In genomic region chr10:61905308-61905707, GRCm38 (mm10) we compare ENCODE assay signal across 10 mouse cellular contexts.
DNase-seq lines count a peak whose midpoint lies in the region; ATAC-seq and TF ChIP-seq lines count a peak whose summit lies in the region.
"Had no signal": no experiment of that assay in that cellular context is flagged by ENCODE, and none has a peak within 500 bp of the region (broad histone marks: within the 10 kb centered on the region; RNA-seq: fewer than 3 reads in every experiment).

No protein-coding gene starts in this region.

- H3K4me3 ChIP-seq in kidney, adult 2 months (ENCODE audit: insufficient read depth, low read depth, low read length): no peak overlapping the region
- no peak overlapping the region for H3K4me3 ChIP-seq in embryonic facial prominence, embryonic 15.5 days (replicated peaks)
- H3K4me3 ChIP-seq in limb, embryonic 10.5 days: no peak overlapping the region
- H3K4me3 ChIP-seq in stomach, embryonic 15.5 days (replicated peaks): no peak overlapping the region
- no peak overlapping the region for H3K4me3 ChIP-seq in hindbrain, embryonic 14.5 days (replicated peaks; ENCODE audit: low read length)
- H3K4me3 ChIP-seq: erythroblast, embryonic 14.5 days; gastrocnemius, adult 2 months had no signal

- H3K4me2 ChIP-seq in embryonic facial prominence, embryonic 15.5 days (replicated peaks): no peak overlapping the region
- no peak overlapping the region for H3K4me2 ChIP-seq in stomach, embryonic 15.5 days
- H3K4me2 ChIP-seq in hindbrain, embryonic 14.5 days (replicated peaks): no peak overlapping the region

- no peak for TF ChIP-seq POLR2A in kidney, adult 2 months (IDR thresholded peaks at IDR 0.05; ENCODE audit: low read depth, low read length)

- H3K4me1 ChIP-seq in kidney, adult 2 months (ENCODE audit: control insufficient read depth, insufficient read depth, low read length): no peaks in the 10 kb centered on the region
- peaks cover 14% of the 10 kb centered on the region for H3K4me1 ChIP-seq in embryonic facial prominence, embryonic 15.5 days
- peaks cover 34% of the 10 kb centered on the region for H3K4me1 ChIP-seq in limb, embryonic 10.5 days
- H3K4me1 ChIP-seq in stomach, embryonic 15.5 days: peaks cover 10% of the 10 kb centered on the region
- H3K4me1 ChIP-seq in hindbrain, embryonic 14.5 days (replicated peaks; ENCODE audit: control insufficient read depth, insufficient read depth, low read length): no peaks in the 10 kb centered on the region

- no peak for ATAC-seq in embryonic facial prominence, embryonic 15.5 days (ENCODE audit: insufficient number of reproducible peaks, low FRiP score, low TSS enrichment, low read depth)
- ATAC-seq in stomach, embryonic 15.5 days (ENCODE audit: insufficient read depth, low FRiP score, low read depth): no peak; the same call in 1 of the 2 replicates
- no peak for ATAC-seq in hindbrain, embryonic 14.5 days (ENCODE audit: low FRiP score)

- TF ChIP-seq CTCF in kidney, adult 2 months (conservative IDR thresholded peaks at IDR 0.05; ENCODE audit: insufficient read depth, insufficient read length, low read depth, low read length): no peak

- no peaks in the 10 kb centered on the region for H3K9me3 ChIP-seq in embryonic facial prominence, embryonic 15.5 days (replicated peaks)
- H3K9me3 ChIP-seq in limb, embryonic 10.5 days (replicated peaks): no peaks in the 10 kb centered on the region
- no peaks in the 10 kb centered on the region for H3K9me3 ChIP-seq in stomach, embryonic 15.5 days
- no peaks in the 10 kb centered on the region for H3K9me3 ChIP-seq in hindbrain, embryonic 14.5 days (ENCODE audit: control insufficient read depth, low read length)

- H3K27ac ChIP-seq in kidney, adult 2 months (ENCODE audit: insufficient read depth, low read depth, low read length): no peak overlapping the region
- H3K27ac ChIP-seq in embryonic facial prominence, embryonic 15.5 days (replicated peaks): 0 out of 2 replicates have a peak overlapping the region, but pooled peaks have one; percentile 23
- peak overlapping the region; percentile 53 for H3K27ac ChIP-seq in limb, embryonic 10.5 days
- peak overlapping the region; percentile 65; the same call in 1 of the 2 replicates for H3K27ac ChIP-seq in stomach, embryonic 15.5 days
- no peak overlapping the region for H3K27ac ChIP-seq in hindbrain, embryonic 14.5 days
- H3K27ac ChIP-seq: gastrocnemius, adult 2 months had no signal

- no peak overlapping the region for H3K9ac ChIP-seq in embryonic facial prominence, embryonic 15.5 days
- H3K9ac ChIP-seq in stomach, embryonic 15.5 days: no peak overlapping the region
- H3K9ac ChIP-seq in hindbrain, embryonic 14.5 days: no peak overlapping the region

- no peaks in the 10 kb centered on the region for H3K27me3 ChIP-seq in kidney, adult 2 months (replicated peaks; ENCODE audit: control insufficient read depth, insufficient read depth, low read length)
- H3K27me3 ChIP-seq in embryonic facial prominence, embryonic 15.5 days: no peaks in the 10 kb centered on the region
- peaks cover 21% of the 10 kb centered on the region; the same call in 1 of the 2 replicates for H3K27me3 ChIP-seq in limb, embryonic 10.5 days (ENCODE audit: low read depth, poor library complexity, severe bottlenecking)
- no peaks in the 10 kb centered on the region for H3K27me3 ChIP-seq in stomach, embryonic 15.5 days (replicated peaks)
- no peaks in the 10 kb centered on the region for H3K27me3 ChIP-seq in hindbrain, embryonic 14.5 days (ENCODE audit: control insufficient read depth, insufficient read depth, low read length)

- 53% methylated on average over 8 of the region's 8 CpGs for WGBS in kidney, adult 2 months
- WGBS in embryonic facial prominence, embryonic 15.5 days: 29% methylated on average over 8 of the region's 8 CpGs
- WGBS in limb, embryonic 10.5 days: 35% methylated on average over 8 of the region's 8 CpGs
- WGBS in stomach, embryonic 15.5 days: 32% methylated on average over 8 of the region's 8 CpGs
- WGBS in hindbrain, embryonic 14.5 days: 60% methylated on average over 8 of the region's 8 CpGs

- DNase-seq in kidney, adult 2 months: peak; percentile 19
- DNase-seq in kidney, adult 18-20 months: no peak
- DNase-seq in limb, embryonic 10.5 days (ENCODE audit: low spot score): no peak
- no peak for DNase-seq in hindbrain, embryonic 14.5 days (ENCODE audit: low spot score)
- no peak for DNase-seq in urinary bladder, postnatal 10 days (ENCODE audit: low spot score)
- DNase-seq: cerebellum, adult 9-10 months; gastrocnemius, adult 2 months had no signal

- H3K36me3 ChIP-seq in kidney, adult 2 months (ENCODE audit: control insufficient read depth, insufficient read depth, low read length): no peaks in the 10 kb centered on the region
- no peaks in the 10 kb centered on the region for H3K36me3 ChIP-seq in embryonic facial prominence, embryonic 15.5 days
- no peaks in the 10 kb centered on the region for H3K36me3 ChIP-seq in limb, embryonic 10.5 days
- no peaks in the 10 kb centered on the region for H3K36me3 ChIP-seq in stomach, embryonic 15.5 days
- H3K36me3 ChIP-seq in hindbrain, embryonic 14.5 days (replicated peaks; ENCODE audit: control insufficient read depth, insufficient read depth): no peaks in the 10 kb centered on the region

Comparison
In these comparisons a context has a peak if more than half of its experiments do, and no peak if none do; other contexts are left out.
1. H3K27ac ChIP-seq: peak in embryonic facial prominence, embryonic 15.5 days (single experiment), limb, embryonic 10.5 days (single experiment) and stomach, embryonic 15.5 days (single experiment); none in kidney, adult 2 months (single experiment) and hindbrain, embryonic 14.5 days (single experiment).